Mouse (Mus musculus): ENCODE results near the gene 4931414P19Rik. TPM values are rescaled to one million over a fixed set of nuclear protein-coding genes. Genes with fewer than 3 reads are reported as not detected.

4931414P19Rik gene
- polyA plus RNA-seq, 1 experiment from 2014 or later: 5.1 TPM

GRCm38 (mm10) chr14:54602613-54603012 is 3.2 kb downstream of the 4931414P19Rik start:
- Histone ChIP-seq H3K4me3 (peak overlapping the region; percentile 63), H3K4me1 (replicated peaks) (peaks cover 26% of the 10 kb centered on the region), H3K27me3 (no peaks in the 10 kb centered on the region), H3K27ac (replicated peaks) (peak overlapping the region; percentile 97), H3K9ac (peak overlapping the region; percentile 73), H3K4me2 (peak overlapping the region; percentile 64), H3K36me3 (no peaks in the 10 kb centered on the region), H3K9me3 (no peaks in the 10 kb centered on the region)
- peak; percentile 33 for ATAC-seq (ENCODE audit: low FRiP score, low read depth)
- 29% methylated on average over 4 of the region's 4 CpGs for WGBS

GRCm38 (mm10) chr14:54601601-54602000 is 4.2 kb downstream of the 4931414P19Rik start:
- H3K9me3 ChIP-seq: no peaks in the 10 kb centered on the region
- 69% methylated on average over 2 of the region's 2 CpGs for WGBS

GRCm38 (mm10) chr14:54597084-54597483 is 8.7 kb downstream of the 4931414P19Rik start:
- Histone ChIP-seq H3K27ac (replicated peaks) (no peak overlapping the region), H3K9ac (no peak overlapping the region), H3K36me3 (no peaks in the 10 kb centered on the region), H3K4me3 (no peak overlapping the region), H3K27me3 (no peaks in the 10 kb centered on the region), H3K4me1 (replicated peaks) (peaks cover 5% of the 10 kb centered on the region), H3K4me2 (no peak overlapping the region), H3K9me3 (no peaks in the 10 kb centered on the region)
- ATAC-seq (ENCODE audit: low FRiP score, low read depth): no peak
- WGBS: 78% methylated on average over 7 of the region's 7 CpGs

More at GRCm38 (mm10) chr14:54601601-54602000, 4.2 kb downstream of the 4931414P19Rik start:
- no peaks in the 10 kb centered on the region for H3K27me3 ChIP-seq
- H3K4me3 ChIP-seq: no peak overlapping the region
- no peak overlapping the region for H3K27ac ChIP-seq (replicated peaks)
- H3K9ac ChIP-seq: no peak overlapping the region
- H3K4me2 ChIP-seq: no peak overlapping the region
- H3K36me3 ChIP-seq: no peaks in the 10 kb centered on the region
- H3K4me1 ChIP-seq (replicated peaks): peaks cover 26% of the 10 kb centered on the region
- no peak for ATAC-seq (ENCODE audit: low FRiP score, low read depth)

GRCm38 (mm10) chr14:54594631-54595414 is 11.0 kb downstream of the 4931414P19Rik start:
- H3K36me3 ChIP-seq: no peaks in the 10 kb centered on the region
- no peaks in the 10 kb centered on the region for H3K9me3 ChIP-seq
- H3K27me3 ChIP-seq: no peaks in the 10 kb centered on the region
- no peak overlapping the region for H3K4me2 ChIP-seq
- WGBS: 73% methylated on average over 27 of the region's 28 CpGs
- no peak for ATAC-seq (ENCODE audit: low FRiP score, low read depth)
- H3K27ac ChIP-seq (replicated peaks): no peak overlapping the region
- no peak overlapping the region for H3K9ac ChIP-seq
- H3K4me3 ChIP-seq: no peak overlapping the region
- peaks cover 4% of the 10 kb centered on the region; the same call in 1 of the 2 replicates for H3K4me1 ChIP-seq (replicated peaks)

GRCm38 (mm10) chr14:54594055-54594454 is 11.7 kb downstream of the 4931414P19Rik start:
- WGBS: 90% methylated on average over 3 of the region's 3 CpGs
- no peak overlapping the region for H3K4me2 ChIP-seq
- no peaks in the 10 kb centered on the region for H3K27me3 ChIP-seq
- ATAC-seq (ENCODE audit: low FRiP score, low read depth): no peak
- no peak overlapping the region for H3K9ac ChIP-seq
- no peak overlapping the region for H3K27ac ChIP-seq (replicated peaks)
- no peak overlapping the region for H3K4me3 ChIP-seq
- H3K36me3 ChIP-seq: no peaks in the 10 kb centered on the region
- H3K9me3 ChIP-seq: no peaks in the 10 kb centered on the region
- H3K4me1 ChIP-seq (replicated peaks): peaks cover 4% of the 10 kb centered on the region; the same call in 1 of the 2 replicates

GRCm38 (mm10) chr14:54592319-54592934 is 13.4 kb downstream of the 4931414P19Rik start:
- ATAC-seq (ENCODE audit: low FRiP score, low read depth): 0 out of 2 replicates have a peak, but pooled peaks have one; percentile 37
- H3K27ac ChIP-seq (replicated peaks): peak overlapping the region; percentile 49
- no peaks in the 10 kb centered on the region for H3K36me3 ChIP-seq
- H3K9ac ChIP-seq: no peak overlapping the region
- H3K4me1 ChIP-seq (replicated peaks): peaks cover 4% of the 10 kb centered on the region; the same call in 1 of the 2 replicates
- no peak overlapping the region for H3K4me3 ChIP-seq
- no peaks in the 10 kb centered on the region for H3K27me3 ChIP-seq
- H3K9me3 ChIP-seq: no peaks in the 10 kb centered on the region
- 65% methylated on average over 10 of the region's 10 CpGs for WGBS
- H3K4me2 ChIP-seq: no peak overlapping the region

- H3K36me3 ChIP-seq: no peaks in the 10 kb centered on the region
- peaks cover 4% of the 10 kb centered on the region; the same call in 1 of the 2 replicates for H3K4me1 ChIP-seq (replicated peaks)
- no peak overlapping the region for H3K9ac ChIP-seq
- no peak overlapping the region for H3K27ac ChIP-seq (replicated peaks)
- no peak for ATAC-seq (ENCODE audit: low FRiP score, low read depth)
- H3K27me3 ChIP-seq: no peaks in the 10 kb centered on the region
- H3K9me3 ChIP-seq: no peaks in the 10 kb centered on the region
- H3K4me2 ChIP-seq: no peak overlapping the region
- 91% methylated on average over 16 of the region's 16 CpGs for WGBS
- no peak overlapping the region for H3K4me3 ChIP-seq
Observed at GRCm38 (mm10) chr14:54591056-54591455, 14.7 kb downstream of the 4931414P19Rik start.

GRCm38 (mm10) chr14:54583681-54584338 is 22.0 kb downstream of the 4931414P19Rik start:
- no peak overlapping the region for H3K4me2 ChIP-seq
- no peak overlapping the region for H3K9ac ChIP-seq
- H3K27ac ChIP-seq (replicated peaks): no peak overlapping the region
- no peaks in the 10 kb centered on the region for H3K4me1 ChIP-seq (replicated peaks)
- peaks cover 5% of the 10 kb centered on the region; the same call in 1 of the 2 replicates for H3K27me3 ChIP-seq
- no peaks in the 10 kb centered on the region for H3K9me3 ChIP-seq
- H3K4me3 ChIP-seq: no peak overlapping the region
- no peak; the same call in 1 of the 2 replicates for ATAC-seq (ENCODE audit: low FRiP score, low read depth)
- 41% methylated on average over 7 of the region's 7 CpGs for WGBS
- 0 out of 2 replicates have a peak, but pooled peaks cover 8% of the 10 kb centered on the region for H3K36me3 ChIP-seq

- Histone ChIP-seq H3K27me3 (peaks cover 5% of the 10 kb centered on the region; the same call in 1 of the 2 replicates), H3K9ac (no peak overlapping the region), H3K4me1 (replicated peaks) (peaks cover 10% of the 10 kb centered on the region), H3K4me2 (no peak overlapping the region), H3K27ac (replicated peaks) (no peak overlapping the region), H3K36me3 (0 out of 2 replicates have a peak, but pooled peaks cover 8% of the 10 kb centered on the region), H3K4me3 (no peak overlapping the region), H3K9me3 (no peaks in the 10 kb centered on the region)
- 95% methylated on average over 9 of the region's 9 CpGs for WGBS
- no peak for ATAC-seq (ENCODE audit: low FRiP score, low read depth)
Observed at GRCm38 (mm10) chr14:54582536-54582935, 23.3 kb downstream of the 4931414P19Rik start.

- Histone ChIP-seq H3K9ac (no peak overlapping the region), H3K27ac (replicated peaks) (no peak overlapping the region), H3K9me3 (no peaks in the 10 kb centered on the region), H3K4me1 (replicated peaks) (peaks cover 33% of the 10 kb centered on the region), H3K27me3 (peaks cover 17% of the 10 kb centered on the region), H3K36me3 (0 out of 2 replicates have a peak, but pooled peaks cover 7% of the 10 kb centered on the region), H3K4me3 (no peak overlapping the region), H3K4me2 (no peak overlapping the region)
- ATAC-seq (ENCODE audit: low FRiP score, low read depth): no peak
- 88% methylated on average over 7 of the region's 7 CpGs for WGBS
Observed at GRCm38 (mm10) chr14:54579638-54580037, 26.2 kb downstream of the 4931414P19Rik start.

- Histone ChIP-seq H3K36me3 (no peaks in the 10 kb centered on the region), H3K9ac (peak overlapping the region; percentile 20; the same call in 1 of the 2 replicates), H3K9me3 (no peaks in the 10 kb centered on the region), H3K4me3 (peak overlapping the region; percentile 51), H3K4me2 (peak overlapping the region; percentile 81), H3K4me1 (replicated peaks) (peaks cover 48% of the 10 kb centered on the region), H3K27ac (replicated peaks) (peak overlapping the region; percentile 73), H3K27me3 (peaks cover 32% of the 10 kb centered on the region)
- ATAC-seq (ENCODE audit: low FRiP score, low read depth): peak; percentile 21; the same call in 1 of the 2 replicates
- WGBS: 1% methylated on average over 10 of the region's 10 CpGs
Observed at GRCm38 (mm10) chr14:54578063-54578462, 27.7 kb downstream of the 4931414P19Rik start.

All from hindbrain, embryonic 15.5 days (tissue).